Mouse (Mus musculus): ENCODE results near the gene Snx30.
"Not testable (repeated sequence)": the region's sequence is repeated elsewhere in the genome, so short reads cannot be mapped to it uniquely, and the experiment has no call there.

The Snx30 gene

DNA sequence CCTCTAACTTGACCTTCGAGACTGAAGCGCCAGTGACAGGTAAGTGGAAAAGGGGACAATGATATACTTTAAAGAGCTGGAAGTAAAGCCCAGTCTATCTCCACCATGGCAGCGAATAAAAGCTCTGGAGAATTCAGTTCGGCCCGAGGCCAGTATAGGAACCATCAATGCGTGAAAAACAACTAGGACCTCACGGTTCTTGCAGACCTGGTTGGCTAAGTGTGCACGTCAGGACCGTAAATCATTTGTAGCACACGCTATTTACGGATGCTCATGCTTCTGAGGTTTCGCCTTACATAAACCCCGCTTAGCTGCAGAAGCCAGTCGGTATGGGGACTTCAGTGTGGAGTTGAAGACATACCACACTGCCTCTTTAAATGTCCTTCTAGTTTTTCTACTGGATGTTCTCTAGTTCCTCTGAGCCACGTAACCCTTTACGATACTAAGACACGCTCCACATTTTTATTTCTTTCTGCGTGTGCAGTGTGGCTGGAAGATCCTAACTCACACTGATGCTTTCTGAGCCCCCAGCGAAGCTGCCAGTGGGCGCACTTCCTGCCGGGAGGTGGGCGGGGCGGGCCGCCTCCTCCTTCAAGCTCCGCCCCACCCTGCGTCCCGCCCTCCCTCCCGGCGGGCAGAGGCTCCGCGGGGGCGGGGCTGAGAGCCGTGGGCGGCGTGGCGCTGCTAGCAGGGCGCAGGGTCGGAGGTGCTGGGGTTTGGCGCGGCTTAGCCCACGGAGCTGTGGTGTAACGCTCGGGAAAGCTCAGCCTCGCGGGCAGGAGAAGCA lies at the start of gene Snx30:
TSS of gene Snx30 (plus strand) at position 660 of the 787 bp plus-strand sequence.
- peak; percentile 93 for DNase-seq (ENCODE audit: low read depth)

DNA sequence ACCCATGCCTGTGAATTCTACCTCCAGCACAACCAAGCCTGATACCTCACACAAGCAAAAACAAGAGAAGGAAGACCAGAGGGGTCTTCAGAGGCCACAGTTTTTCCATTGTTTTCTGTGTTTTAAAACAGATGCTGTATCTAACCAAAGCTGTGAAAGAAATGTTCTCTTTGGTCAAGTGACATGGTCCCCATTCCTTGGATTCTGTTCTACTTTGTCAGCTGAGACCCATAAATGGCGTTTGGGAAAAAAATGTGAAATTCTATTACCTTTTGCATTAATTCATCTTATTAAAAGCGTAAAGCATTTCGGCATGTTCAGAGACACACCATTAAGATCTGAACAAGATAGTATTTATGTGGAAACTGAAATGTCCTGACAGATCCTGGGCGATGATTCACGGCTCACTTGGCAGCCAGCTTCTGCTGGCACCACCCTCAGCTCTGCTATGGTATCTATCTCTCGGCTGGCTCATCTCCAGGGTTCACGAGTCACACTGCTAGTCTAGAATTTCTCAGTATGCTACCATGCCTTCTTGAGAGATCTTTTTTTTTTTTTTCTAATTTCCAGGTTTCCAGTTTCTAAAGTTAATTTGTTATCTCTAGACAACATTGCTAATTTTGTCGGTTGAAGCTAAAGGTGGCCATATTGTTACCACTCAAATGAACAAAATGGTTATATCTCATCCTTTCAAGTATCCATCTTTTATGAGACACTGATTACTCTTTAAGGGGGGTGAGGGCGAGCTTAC lies 49.1 kb upstream of the Snx30 start:
- DNase-seq (ENCODE audit: low read depth): no peak

DNA sequence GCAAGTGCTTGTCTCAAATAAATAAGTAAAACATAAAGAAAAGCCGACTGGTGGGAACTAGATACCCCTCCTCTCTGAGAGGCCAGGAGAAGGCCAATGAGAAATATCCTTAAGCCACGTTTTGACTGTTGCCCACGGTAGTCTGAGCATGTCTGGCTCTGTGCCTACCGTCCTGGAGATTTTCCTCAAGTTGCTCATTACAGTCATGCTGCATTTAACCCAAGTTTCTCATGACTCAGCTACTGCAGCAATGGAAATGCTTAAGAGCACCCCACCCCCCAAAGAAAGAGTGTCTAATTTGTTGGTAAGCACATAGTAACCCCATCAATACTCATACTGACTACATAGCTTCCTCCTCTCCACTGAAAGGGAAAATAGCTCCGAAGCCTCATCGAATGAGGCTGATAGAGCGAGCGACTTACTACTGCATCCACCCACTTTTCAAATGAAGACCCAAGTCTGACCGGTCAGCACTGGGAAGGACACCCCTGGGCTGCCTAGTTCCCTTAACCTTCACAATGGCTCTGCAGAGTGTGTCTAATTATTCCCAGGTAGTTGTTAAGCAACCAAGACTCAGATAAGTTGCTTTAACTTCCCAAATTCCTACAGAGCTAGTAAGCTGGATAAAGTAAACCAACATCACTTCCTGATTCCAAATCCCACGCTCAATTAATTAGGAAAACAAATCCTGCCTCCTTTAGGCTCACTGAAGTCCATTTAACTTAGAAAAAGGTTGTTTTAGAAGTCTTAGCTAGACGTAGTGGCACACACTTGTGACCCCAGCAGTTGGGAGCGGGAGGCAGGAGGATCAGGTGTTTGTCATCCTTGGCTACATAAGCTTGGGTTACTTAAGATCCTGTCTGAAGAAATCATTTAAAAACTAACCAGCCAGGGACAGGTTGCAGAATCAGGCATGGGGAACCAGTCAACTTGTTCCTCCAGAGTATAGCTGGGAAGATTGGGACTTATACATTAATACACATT lies 47.9 kb upstream of the Snx30 start:
- DNase-seq (ENCODE audit: low read depth): no peak

DNA sequence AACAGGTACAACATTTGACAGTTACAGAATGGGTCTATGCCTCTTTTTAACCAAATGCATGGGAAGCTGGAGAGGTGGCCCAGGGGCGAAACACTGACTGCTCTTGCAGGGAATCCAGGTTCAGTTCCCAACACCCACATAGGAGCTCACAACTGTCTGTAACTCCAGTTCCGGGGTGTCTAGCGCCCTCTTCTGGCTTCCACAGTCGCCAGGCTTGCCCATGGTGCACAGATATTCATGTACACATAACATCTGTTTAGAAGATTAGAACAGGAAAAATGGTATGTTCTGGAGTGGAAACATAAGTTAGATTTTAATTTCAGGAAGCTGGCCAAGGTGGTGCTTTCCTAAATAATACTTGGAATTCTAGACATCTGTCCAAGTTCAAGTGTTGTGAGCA lies 45.6 kb upstream of the Snx30 start:
- no peak for DNase-seq (ENCODE audit: low read depth)

DNA sequence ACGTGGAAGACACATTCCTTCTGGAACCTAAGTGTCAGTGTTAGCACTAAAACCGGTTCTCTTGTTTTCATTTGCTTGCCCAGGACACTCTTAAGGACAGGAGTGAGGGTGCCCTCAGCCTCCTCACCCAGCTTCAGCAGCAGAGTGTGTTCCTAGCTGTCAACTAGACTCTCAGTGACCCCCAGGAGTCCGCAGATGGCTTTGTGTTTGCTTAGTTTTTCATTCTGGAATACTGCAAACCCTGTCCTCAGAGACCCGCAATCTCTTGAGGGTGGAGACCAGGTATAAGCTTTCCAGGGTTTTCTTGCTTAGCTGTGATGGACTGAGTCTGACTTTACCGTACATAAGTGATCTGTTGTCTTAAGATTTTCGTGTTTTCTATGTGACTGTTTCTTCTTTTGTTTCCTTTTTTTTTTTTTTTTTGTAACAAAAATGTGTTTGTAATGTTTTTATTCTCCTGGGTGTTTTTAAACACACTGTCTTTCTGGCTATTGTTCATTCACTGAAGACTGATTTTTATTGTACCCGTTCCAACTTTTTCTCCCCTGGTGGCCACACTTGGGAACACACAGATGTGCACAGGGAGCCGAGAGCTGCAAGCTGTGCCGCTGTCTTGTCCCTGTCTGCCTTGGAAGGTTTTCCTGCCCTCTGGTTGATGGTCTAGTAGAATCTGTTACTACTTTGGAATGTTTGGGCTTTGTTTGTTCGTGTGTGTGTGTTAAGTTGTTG lies 44.8 kb upstream of the Snx30 start:
- DNase-seq (ENCODE audit: low read depth): peak; percentile 42

DNA sequence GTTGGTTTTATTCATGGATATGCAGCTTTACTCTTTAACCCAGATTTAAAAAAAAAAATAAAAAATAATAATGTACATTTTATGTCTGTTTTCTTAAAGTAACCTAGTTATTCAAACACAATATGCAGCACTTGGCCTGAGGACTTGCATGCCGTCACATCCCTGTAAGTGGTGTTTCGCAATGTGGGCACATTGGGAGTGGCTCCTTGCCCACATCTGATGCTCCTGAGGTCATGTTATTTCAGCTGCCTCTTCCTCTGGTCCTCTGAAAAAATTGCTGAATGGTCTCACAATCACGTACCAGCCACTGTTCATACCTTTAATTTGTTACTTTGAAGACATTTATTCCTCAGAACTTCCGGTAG lies 44.3 kb upstream of the Snx30 start:
- DNase-seq (ENCODE audit: low read depth): no peak

DNA sequence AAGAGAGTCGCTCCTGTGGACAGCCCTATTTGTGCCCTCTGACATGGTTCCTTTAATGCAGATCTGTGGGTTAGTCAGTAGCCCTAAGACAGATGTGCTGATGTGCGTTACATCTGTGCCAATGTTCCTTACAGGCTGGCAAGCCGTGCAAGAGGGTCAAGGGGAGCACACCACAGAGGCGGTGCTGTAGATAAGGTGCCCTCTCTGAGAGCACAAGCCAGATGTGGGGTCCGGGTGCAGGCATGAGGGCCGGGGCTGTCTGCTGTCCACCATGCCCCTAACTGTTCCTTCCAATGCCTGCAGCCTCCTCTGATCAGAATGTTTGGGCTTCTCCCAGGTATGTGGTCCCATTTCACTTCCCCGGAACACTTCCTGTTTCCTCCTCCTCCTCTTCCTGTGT lies 40.7 kb upstream of the Snx30 start:
- no peak for DNase-seq (ENCODE audit: low read depth)

DNA sequence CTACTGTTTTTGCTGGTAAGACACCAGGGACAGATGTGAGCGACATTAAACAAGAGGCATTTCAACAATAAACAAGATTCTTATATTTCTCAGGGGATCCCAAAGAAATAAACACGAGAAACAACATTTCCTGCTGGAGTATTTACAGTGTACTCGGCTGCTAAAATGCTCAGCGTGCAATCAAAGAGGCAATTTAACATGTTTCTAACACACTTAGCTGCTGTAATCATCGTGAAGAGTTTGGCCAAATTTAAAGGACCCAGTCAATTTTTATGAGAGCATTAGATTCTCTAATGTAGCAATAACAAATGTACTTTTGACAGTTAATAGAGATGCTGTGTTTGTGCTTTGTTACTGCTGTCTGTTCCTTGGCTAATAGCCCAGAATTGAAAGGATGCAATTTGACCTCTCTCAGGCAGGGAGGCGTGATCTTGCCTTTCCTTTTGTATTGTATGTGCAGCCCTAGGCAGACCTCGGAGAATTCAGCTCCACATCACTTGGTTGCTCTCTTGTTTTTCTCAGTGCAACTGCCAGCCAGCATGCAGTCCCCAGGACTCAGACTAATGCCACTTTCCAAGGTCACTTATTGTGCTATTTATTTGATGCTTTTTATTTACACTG lies 40.1 kb upstream of the Snx30 start:
- no peak for DNase-seq (ENCODE audit: low read depth)

DNA sequence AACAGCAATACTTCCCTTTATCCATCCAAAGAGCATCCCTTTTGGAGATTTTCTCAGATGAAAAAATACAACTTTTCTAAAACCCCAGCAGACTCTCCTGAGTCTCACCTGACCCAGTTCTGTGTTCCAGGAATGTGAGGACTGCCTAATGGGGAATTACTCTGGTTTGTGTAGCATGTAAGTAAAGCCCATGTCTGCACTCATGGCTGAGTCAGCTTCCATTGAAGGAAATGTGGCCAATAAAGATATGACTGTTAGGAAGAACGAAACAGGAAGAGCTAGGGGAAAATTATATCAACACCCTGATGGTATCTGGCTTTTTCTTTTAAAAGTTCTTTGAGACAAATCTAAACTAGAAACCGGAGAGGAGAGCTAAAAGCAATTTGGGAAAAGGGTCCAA lies 37.9 kb upstream of the Snx30 start:
- DNase-seq (ENCODE audit: low read depth): no peak

DNA sequence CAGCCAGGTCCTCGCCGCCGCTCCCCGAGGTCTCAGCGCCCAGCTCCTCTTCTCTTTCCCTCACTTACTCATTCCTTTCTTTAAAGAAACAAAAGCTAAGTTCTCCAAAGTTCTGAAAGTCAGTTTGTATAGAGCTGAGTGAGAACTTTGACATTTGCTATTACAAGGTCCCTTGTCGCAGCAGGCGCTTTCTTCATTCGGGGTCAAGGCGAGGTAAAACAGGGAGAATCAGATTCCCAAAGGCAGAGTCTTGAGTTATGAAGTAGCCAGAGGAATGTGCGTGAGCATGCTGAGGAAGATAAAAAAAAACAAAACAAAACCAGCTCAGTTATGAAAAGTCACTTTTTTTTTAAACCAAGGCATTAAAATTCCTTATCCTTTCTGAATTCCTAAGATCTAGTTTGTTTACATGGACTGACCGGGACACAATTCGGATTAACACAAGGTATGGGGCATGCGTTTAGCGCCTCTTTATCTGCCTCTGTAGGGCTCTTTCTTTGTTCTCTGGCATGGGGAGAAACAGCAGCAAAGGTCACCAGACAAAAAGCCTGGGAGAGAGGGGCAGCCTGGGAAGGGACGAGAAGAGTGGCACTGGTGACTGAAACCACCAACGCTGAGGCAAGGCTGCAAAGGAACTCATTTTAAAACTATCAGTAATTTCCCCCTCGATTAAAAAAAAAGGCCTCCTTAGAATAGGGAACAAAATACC lies 33.3 kb upstream of the Snx30 start:
- no peak for DNase-seq (ENCODE audit: low read depth)

DNA sequence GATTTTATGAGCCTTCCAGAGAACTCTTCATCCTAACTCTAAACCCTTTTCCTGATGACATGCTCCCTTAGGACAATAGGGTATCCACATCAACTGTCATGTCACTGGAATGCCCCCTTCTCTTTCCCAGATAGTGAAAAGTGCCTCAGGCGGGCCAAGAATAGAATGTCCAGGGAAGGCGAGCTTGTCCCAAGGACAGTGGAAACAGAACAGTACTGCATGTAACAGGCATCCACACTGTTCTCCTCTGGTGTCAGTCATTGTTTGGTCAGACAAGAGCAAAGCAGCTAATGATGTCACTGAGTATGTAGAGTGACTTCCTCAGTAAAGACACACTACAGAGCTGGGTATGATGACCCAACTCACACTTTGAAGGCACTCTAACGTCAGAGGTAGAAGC lies 27.8 kb upstream of the Snx30 start:
- DNase-seq (ENCODE audit: low read depth): no peak

DNA sequence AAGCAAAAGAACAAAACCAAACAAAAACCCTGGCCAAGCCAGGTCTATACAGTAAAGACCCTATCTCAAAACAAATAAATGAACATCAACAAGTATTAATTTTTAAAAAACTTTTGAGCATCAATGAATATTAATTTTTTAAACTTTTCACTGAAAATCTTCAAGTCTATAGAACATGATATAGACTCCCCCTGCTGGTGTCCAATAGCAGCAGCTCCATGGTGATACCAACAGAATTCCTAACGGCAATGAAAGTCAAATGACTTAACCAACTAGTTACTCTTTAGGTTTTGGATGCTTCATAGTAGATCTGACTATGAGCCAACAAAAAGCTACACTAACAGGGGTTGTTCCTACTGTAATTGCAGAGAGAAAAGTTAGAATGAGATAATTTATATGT lies 25.1 kb upstream of the Snx30 start:
- peak; percentile 39 for DNase-seq (ENCODE audit: low read depth)

DNA sequence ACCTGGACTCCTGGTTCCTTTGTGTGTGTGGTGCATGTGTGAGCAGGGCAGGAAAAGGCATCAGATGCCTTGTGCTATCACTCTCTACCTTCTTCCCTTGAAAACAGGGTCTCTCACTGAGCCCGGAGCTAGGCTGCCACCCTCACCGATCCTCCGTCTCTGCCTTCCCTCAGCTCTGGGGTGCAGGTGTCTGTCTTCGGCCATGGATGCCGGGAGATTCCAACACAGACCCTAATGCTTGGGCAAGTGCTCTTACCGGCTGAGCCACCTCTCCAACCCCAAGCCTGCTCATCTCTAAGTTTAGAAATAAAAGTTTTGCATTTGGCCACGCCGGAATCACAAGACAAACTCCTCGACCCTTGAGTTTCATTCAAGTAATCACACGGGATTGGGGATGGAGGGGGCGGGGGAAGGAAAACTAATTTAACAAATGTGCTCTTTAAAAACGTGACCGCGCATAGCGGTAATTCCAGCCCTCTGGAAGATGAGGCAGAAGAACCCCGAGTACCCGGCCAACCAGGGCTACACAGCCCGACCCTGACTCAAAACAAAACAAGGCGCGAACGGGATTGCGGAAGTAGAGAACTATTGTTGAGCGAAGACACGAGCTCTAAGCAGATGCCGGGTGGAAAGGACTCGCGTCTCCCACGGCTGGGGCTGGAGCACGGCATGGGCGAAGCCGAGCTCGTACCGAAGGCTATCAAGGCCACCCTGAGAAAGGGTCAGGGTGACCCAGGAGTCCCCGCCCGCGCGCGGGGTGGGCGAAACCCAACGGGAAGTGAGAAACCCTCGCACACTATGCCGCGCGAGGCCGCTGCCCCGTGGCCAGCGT lies 22.6 kb upstream of the Snx30 start:
- DNase-seq (ENCODE audit: low read depth): no peak

DNA sequence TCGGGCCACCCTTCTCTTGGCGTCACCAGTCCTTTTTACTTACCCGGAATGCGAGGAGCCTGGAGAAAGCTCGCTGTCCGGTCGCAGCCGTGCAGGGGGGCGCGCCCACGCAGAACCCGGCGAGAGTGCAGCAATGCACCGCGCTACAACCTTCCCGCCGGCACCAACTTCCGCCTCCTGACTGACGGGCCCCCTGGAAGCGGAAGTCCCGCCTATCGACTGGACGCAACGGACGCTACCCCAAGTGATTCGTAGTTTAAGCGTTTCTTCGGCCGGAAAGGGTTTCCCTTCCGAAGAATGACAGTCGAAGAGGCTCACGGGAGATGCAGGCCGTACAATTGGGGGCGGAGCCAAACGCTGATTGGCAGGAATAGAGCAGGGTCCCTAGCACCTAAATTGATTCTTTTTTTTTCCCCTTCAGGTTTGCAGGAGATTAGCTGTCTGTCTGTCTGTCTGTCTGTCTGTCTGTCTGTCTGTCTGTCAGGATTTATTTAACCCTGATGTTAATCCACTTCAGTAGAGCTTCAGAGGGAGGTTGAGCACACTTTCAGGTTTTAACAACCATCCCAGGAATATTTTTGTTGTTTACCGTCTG lies 21.9 kb upstream of the Snx30 start:
- peak; percentile 99 for DNase-seq (ENCODE audit: low read depth)

DNA sequence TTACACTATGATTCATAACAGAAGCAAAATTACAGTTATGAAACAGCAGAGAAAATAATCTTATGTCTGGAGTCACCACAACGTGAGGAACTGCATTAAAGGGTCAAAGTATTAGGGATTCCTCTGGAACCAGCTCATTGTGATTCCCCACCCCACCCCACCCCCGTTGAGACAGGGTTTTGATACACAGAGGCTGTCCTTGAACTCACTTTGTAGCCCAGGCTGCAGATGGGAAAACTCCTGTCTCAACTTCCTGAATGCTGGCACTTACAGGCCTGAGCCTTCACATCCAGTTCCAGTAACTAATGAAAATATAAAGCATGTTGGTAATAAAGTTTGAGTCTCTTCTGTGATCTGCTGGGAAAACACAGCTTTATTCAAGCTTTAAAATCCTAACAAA lies 20.2 kb upstream of the Snx30 start:
- DNase-seq (ENCODE audit: low read depth): no peak

DNA sequence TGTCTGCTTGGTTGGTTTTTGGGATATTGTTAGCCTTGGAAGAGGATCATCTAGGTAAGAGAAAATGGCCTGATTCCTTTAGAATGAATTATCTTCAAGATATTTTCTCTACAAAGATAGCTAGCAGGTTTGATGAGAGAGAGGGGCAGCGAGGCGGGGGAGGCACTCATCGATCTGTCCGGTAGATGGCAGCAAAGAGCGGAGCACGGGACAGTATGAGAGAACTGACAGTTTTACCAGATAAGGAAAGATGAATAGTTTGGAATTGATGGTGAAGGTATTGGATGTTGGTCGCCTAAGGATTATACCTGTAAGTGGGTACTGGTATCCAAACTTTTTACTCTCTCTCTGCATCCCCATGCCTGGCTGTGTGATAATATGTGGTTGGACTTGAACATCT lies 19.0 kb upstream of the Snx30 start:
- DNase-seq (ENCODE audit: low read depth): peak; percentile 84

DNA sequence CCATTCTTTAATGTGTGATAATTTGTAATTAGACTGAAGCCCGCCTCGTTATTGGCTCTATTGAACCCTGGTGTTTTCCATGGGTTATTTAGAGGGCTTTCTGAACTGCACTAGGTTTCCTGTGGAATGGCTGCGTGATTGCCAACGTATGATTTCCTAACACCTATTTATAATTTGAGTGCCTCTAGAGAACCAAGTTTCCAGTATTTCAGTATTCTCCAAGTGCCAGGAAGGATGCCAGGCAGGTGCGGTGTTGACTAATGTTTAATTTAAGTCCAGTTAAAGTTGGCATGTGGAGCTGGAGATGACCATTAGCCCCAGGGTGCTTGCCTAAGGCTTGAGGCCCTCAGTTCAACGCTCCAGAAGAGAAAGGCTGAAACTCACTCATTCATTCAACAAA lies 18.5 kb upstream of the Snx30 start:
- no peak for DNase-seq (ENCODE audit: low read depth)

DNA sequence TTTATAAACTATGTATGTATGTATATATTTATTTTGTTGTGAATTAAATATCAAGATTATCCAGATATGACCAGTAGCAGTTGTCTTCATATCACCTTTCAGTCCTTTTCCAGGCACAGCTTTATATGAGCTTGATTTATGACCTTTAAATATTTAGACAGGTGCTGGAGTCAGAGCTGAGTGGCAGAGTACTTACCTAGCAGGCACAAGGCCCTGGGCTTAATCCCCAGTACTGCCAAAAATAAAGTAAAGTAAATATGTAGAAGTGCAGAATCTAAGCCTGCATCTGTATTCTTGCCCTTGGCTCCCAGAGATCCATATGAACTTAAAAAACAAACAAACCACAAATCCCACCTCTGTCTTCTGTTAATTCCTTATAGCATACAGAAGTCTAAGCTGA lies 16.6 kb upstream of the Snx30 start:
- no peak for DNase-seq (ENCODE audit: low read depth)

DNA sequence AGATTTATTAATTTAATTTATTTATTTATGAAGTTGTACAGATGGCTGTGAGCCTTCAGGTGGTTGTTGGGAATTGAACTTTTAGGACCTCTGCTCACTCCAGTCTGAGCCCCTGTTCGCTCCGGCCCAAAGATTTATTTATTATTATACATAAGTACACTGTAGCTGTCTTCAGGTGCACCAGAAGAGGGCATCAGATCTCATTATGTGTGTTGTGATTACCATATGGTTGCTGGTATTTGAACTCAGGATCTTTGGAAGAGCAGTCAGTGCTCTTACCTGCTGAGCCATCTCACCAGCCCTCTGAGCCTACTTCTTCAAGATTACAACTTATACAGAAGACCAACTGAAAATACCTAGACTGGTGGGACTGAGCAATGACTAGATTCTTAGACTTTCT lies 12.0 kb upstream of the Snx30 start:
- not testable (repeated sequence) for DNase-seq (ENCODE audit: low read depth)
